Mouse (Mus musculus) splenic B cell, adult 2 months (primary cell): ENCODE results near the gene Il20rb.

Source experiments
- DNase-seq: peaks from one replicate; pipeline ENCODE4 v3.0.0-alpha.2; 2011; ENCODE audit warnings: low read depth, low spot score
- H3K27me3 ChIP-seq: 2 replicates; pipeline ENCODE4 v1.6.1; 2012; ENCODE audit warnings: mild to moderate bottlenecking, low read length, moderate library complexity, mixed read lengths; ENCODE audit not compliant: control insufficient read depth, poor library complexity, insufficient read depth, severe bottlenecking
- H3K36me3 ChIP-seq: 2 replicates; pipeline ENCODE4 v1.6.1; 2012; ENCODE audit warnings: mild to moderate bottlenecking, low read length, moderate library complexity, mixed read lengths; ENCODE audit not compliant: control insufficient read depth, poor library complexity, insufficient read depth, severe bottlenecking

Gene Il20rb

DNA sequence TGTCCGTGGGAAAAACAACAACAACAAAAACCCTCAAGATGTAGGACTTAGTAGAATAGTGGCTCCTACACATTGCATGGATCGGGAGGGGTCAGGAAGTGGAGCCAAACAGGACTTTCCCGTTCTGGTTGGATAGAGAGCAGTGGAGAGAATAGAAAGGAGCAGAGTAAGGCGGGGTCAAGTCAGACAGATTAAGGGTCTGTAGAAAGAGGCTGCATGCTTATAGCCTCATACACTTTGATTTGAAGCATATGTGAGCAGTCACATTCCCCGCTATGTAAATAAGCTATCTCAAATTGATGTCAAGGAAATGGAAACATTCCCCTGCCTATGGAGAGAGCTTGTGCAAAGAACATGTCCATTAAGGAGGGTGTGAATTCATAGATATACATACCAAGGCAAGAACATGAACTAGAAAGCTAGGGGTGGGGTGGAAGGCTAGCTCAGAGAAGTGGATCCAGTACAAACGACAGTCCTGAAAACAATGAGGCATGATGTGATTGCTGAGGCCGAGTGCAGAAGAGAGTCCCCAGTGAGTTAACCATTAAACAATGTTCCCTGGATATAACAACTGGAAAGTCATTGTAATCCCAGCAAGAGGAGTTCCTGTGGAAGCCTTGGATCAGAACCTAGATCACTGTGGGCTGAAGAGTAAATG, 1.6 kb upstream of the Il20rb start:
- no peaks in the 10 kb centered on the region for H3K27me3 ChIP-seq
- peaks cover 2% of the 10 kb centered on the region; the same call in 1 of the 2 replicates for H3K36me3 ChIP-seq
- DNase-seq, result no peak

DNA sequence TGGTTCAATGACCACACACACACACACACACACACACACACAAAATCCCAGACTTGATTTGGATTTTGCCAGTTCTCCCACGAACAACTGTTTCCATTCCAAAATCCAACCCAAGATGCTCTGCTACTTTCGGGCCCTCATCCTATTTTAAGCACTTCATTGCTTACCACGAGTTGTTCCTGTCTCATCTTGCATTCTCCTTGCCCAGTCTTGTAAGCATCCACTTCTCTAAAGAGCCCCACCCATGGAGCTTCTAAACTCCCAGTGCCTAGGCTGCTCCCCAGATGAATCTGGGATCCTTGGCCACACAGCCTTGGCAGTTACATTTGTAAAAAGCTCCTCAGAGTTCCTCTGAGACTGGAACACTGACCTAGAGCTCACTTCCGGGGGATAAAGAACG, 3.3 kb downstream of the Il20rb start:
- no peaks in the 10 kb centered on the region for H3K27me3 ChIP-seq
- H3K36me3 ChIP-seq, result no peaks in the 10 kb centered on the region; the same call in 1 of the 2 replicates
- no peak for DNase-seq

DNA sequence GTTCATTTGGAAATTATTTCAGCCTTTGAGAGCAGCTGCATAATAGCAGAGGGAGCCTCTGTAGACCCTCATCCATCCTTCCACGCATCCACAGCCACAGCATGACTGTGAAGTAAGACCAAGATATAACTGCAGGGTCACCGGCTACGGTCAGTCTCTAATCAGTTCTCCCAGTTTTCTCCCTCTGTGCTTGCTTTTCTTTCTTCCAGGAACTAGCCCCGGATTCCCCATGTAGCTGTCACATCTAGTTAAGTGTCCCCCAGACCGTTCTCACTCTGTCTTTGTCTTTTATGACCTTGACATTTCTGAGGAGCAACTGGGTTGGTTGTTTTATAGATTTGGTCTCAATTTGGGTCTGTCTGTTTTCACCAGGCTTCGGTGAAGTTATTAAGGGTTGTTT, 5.0 kb downstream of the Il20rb start:
- H3K36me3 ChIP-seq, result no peaks in the 10 kb centered on the region
- no peaks in the 10 kb centered on the region for H3K27me3 ChIP-seq
- DNase-seq, result no peak

DNA sequence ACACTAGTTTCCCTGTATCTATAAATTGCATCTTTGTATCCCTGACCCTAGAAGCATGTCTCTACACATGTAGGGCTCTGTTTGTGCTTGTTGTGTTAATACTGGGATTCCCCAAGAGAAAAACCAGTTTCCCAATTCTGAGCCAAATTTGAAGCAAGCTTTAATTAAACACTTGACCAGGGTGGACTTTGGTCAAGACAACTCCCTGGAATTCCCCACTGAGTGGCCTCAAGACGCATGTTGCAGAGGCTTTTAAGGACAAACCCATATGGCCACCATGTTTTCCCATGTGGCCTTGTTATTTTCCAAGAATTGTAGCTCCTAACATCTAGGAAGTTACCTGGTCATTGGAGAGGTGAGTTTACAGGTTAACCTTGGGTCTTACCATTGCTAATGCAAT, 12.5 kb downstream of the Il20rb start:
- H3K36me3 ChIP-seq, result no peaks in the 10 kb centered on the region

DNA sequence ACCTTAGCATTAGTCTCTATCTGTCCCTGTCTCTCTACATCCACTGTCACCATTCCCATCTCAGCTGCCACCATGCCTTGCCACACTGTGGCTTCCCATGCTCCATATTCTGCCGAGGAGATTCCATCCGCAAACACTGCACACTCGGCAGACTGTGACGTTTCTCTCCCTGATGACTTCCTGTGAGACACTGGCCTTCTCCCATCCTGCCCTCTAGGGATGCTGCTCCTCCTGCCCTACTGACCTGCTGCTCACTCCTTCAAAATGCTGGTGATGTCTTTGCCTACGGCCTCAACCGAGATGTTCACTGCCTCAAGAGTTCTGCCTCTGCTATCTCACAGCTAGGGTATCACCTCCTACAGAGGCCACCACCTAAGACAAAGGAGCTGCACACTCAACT, 13.2 kb downstream of the Il20rb start:
- H3K27me3 ChIP-seq, result no peaks in the 10 kb centered on the region
- DNase-seq, result no peak
- no peaks in the 10 kb centered on the region for H3K36me3 ChIP-seq

More for the DNA sequence above, 12.5 kb downstream of the Il20rb start:
- H3K27me3 ChIP-seq, result no peaks in the 10 kb centered on the region
- no peak for DNase-seq

DNA sequence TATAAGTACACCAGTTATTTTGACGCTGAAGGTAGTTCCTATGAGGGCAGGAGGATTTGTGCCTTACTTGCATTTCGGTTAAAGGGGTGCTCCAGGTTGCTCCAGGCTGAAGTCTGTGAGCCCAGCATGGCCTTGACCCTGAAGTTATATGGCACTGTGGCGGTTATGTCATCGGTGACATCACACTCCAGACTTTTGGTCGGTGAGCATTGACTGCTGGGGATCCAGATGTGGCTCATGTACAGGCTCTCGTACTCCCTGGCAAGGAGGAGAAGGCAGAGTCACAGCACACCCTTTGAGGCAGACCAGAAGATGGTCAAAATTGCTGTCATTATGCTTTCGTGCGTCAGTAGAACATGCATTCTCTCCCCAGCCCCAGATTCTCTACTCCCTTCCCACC, 13.7 kb downstream of the Il20rb start:
- H3K27me3 ChIP-seq, result no peaks in the 10 kb centered on the region
- no peaks in the 10 kb centered on the region for H3K36me3 ChIP-seq
- DNase-seq, result no peak

DNA sequence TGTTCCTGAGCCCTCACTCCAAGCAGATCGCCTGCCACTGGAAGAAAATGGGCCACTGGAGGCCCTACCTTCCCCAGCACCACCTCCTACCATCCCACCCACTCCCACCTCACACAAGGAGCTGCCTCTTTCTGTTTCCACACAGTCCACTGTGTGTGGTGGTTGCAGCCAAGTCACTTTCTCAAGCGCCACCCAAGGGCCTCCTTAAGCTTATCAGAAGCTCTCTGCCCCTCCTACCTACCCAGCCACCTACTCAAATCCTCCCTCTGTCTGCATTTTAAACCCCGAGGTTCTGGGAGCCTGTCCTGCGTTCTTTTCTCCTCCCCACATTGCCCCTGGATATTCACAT, 15.0 kb downstream of the Il20rb start:
- no peak for DNase-seq

DNA sequence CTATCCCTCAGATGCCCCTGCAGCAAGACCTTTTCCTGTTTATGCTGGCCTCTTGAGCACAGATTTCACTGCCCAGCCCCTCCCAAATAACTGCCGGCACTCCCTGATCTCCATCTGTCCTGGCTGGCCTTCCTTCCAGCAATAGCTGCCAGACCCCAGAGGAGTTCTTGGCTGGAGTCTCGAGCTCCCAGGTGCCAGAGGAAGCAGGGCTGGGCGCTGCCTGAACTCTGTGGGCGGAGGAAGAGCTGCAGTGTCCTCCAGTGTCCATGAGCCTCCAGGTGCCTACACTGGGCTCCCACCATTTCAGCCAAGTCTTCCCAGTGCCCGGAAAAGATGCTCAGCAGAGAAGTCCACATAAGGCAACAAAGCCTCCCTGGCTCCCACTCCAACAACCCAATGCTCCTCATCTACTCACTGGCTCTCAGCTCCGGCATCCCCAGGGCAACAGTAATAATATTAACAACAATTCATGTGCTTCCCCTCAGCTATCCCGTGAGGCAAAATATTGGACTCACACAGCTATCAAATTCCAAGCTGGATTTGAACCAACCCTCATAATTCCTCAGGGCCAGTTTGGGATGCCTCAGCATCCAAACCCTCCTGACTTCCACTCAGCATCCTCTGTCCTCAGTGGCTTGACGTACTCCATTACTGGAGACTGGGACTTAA, 15.5 kb downstream of the Il20rb start:
- no peak for DNase-seq
- Histone ChIP-seq H3K36me3 (no peaks in the 10 kb centered on the region), H3K27me3 (no peaks in the 10 kb centered on the region)

More for the DNA sequence above, 15.0 kb downstream of the Il20rb start:
- Histone ChIP-seq H3K36me3 (no peaks in the 10 kb centered on the region), H3K27me3 (no peaks in the 10 kb centered on the region)

DNA sequence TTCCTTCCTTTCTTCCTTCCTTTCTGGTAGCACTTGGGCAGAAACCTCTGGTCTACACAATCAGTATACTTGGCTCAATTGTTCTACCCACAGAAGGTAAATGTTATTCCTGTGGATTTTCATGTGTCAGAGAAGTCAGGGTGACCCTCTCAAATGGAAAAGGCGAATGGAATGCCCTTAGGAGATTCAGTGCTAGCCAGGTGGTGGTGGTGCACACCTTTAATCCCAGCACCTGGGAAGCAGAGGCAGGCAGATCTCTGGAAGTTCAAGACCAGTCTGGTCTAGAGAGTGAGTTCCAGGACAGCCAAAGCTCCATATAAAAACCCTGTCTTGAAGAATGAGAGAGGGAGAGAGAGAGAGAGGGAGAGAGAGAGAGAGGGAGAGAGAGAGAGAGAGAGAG, 16.4 kb downstream of the Il20rb start:
- Histone ChIP-seq H3K27me3 (no peaks in the 10 kb centered on the region), H3K36me3 (no peaks in the 10 kb centered on the region)
- DNase-seq, result no peak

DNA sequence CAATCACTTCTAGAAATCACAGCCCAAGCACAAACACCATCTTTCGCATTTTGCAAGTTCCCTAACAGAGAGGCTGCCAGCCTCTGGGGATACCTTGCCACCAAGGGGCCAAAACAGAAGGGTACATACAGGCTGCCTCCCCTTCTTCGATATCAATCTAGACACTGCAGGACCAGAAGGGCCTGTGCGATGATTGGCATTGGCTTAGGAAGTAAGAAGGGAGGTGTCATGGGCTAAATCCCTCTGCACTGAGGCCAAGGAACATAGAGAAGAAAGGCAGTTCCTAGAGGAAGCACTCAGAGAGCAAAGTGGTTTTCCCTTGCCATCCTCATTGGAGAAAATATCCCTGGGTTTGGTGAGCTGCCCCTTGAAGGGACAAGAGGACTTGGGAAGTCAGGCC, 16.9 kb downstream of the Il20rb start:
- H3K36me3 ChIP-seq, result no peaks in the 10 kb centered on the region
- no peaks in the 10 kb centered on the region for H3K27me3 ChIP-seq
- no peak for DNase-seq

DNA sequence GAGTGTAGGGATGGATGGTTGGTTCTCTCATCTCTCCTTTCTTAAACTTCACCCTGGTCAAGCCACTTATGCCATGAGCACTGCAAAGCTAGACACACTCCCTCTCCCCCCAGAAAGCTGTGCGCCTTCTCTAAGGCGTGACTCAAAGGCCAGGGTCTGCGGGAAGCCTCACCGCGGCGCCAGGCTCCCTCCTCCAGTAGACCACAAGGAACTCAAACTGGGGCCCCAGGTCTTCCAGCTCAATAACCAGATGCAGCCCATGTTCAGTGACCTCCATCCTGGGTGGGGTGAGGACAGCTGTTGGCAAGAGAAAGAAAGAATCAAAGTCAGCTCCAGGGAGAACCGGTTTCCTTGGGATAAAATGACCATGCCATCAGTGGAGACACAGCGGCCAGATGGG, 18.4 kb downstream of the Il20rb start:
- Histone ChIP-seq H3K27me3 (no peaks in the 10 kb centered on the region), H3K36me3 (no peaks in the 10 kb centered on the region)
- DNase-seq, result no peak

DNA sequence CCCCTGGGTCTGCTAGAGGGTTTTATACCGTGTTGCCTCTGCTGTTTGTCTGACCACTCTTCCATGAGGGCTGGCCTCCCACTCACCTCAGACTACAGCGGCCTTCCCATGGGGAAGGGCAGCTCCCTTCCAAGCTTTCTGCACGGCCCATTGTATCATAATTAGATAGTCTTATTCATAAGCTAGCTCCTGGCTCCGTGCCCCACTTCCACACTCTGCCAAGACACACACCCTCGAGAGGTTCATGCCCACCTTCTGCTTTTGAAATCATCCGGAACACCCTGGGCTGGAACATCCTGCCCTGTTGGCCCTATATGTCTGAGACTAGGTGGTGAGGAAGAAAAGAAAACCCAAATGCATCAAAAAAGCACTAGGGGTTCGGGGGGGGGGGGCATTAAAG, 18.9 kb downstream of the Il20rb start:
- no peaks in the 10 kb centered on the region for H3K27me3 ChIP-seq
- H3K36me3 ChIP-seq, result no peaks in the 10 kb centered on the region
- no peak for DNase-seq

DNA sequence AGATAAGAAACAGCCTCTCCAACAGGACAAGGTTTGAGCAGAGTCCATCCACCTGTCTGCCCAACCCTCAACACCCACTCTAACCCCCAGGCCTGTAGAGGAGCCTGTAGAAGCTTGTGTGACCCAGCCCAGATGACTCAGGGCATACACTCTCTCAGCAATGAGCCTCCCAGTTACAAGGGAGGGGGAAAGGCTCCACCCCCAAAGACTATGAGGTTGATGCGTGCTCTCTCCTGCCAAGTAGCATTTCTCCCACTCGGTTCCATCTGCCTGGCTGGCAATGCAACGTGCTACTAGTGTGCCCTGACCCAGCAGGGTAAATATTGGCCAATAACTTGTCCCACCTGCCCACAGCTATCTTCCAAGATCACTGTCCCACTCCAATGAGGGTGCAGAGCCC, 19.8 kb downstream of the Il20rb start:
- H3K36me3 ChIP-seq, result no peaks in the 10 kb centered on the region; the same call in 1 of the 2 replicates
- H3K27me3 ChIP-seq, result no peaks in the 10 kb centered on the region
- no peak for DNase-seq

DNA sequence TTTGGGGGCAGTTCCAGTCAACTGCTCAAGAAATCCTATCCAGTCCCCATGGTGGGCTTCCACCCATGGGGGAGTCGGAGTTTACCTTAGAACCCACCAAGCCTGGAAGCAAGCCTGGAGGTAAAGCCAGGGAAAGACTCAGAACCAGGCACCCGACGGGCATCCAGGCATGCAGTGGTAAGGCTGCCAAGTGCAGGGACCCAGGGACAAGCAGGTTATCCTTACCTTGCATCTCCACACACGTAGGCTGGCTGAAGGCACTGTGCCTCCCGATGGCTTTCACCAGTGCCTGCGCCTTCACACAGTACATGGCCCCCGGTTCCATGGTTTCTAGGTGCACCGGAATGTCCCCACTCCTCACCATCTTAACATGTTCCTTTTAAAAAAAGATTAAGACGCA, 20.6 kb downstream of the Il20rb start:
- Histone ChIP-seq H3K36me3 (no peaks in the 10 kb centered on the region; the same call in 1 of the 2 replicates), H3K27me3 (no peaks in the 10 kb centered on the region)
- no peak for DNase-seq

DNA sequence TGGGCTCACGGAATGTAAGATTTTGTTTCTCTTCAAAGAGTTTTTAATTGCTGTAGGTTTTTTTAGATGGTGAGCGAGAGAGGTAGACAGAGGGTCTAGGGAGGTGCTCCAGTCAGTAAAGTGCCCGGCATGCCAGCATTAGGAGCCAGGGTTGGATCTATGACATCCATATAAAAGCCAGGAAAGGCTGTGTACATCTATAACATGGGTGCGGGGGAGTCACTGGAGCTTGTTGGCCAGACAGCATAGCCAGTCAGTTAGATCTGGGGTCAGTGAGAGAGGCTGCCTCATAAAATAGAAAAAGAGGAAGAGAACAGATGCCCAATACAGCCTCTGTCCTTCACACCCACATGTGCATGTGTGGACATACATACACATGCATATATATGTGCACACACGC, 21.2 kb downstream of the Il20rb start:
- Histone ChIP-seq H3K27me3 (no peaks in the 10 kb centered on the region), H3K36me3 (no peaks in the 10 kb centered on the region; the same call in 1 of the 2 replicates)
- no peak for DNase-seq

DNA sequence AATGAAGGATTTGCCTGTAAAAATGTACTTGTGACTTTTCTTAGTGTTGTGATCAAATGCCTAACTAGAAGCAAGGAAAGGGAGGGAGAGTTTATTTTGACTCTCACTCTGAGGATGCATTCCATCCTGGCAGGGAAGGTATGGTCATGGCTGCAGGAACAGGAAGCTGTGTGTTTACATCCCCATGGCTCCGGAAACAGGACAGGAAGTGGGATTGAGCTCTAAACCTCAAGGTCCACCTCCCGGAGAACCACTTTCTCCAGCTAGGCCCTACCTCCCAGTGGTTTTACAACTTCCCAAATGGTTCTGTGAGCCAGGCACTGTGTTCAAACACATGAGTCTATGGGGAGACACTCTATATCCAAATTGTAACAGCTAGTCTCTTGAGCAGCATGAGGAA, 22.8 kb downstream of the Il20rb start:
- H3K27me3 ChIP-seq, result no peaks in the 10 kb centered on the region
- no peaks in the 10 kb centered on the region; the same call in 1 of the 2 replicates for H3K36me3 ChIP-seq
- no peak for DNase-seq
